Mouse (Mus musculus): Measurements from ENCODE around the gene Hk1. TPM values are rescaled to one million over a fixed set of nuclear protein-coding genes. Genes with fewer than 3 reads are reported as not detected.

Gene Hk1
- polyA plus RNA-seq, 1 experiment from 2014 or later = 67.5 TPM

DNA sequence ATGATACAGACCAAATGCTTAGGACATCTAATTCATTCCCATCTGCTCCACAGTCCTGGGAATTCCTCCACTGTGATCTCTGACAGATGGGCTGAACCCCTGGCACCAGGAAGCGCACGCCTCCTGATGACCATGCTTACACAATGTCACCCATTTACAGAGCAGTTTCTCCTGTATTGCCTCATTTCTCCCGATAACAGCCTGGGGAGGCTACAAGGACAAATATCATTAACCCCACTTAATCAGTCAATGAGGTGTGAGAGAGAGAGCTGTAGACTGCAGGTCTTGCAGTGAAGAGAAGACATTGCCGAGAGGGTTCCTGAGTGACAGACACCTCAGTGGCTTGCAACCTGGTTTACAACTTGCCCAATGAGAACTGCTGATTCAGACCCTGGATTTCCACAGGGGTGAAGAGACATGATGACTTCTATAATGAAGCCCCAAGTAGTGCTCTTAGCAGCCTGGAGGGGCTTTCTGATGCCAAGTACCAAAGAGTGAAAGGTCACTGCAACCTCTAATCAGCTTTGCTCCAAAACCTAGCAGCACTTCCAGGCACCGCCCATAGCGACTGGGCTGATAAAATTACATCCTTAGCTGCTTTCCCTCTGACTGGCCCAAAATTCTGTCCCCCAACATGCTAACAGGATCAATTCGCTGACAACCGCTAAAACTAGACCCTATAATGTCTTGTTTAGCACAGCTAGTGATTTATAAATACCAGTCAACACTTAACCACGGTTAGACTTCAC lies 35.5 kb downstream of the Hk1 start:
- Histone ChIP-seq H3K4me1 (ENCODE audit: insufficient read depth, low read length) (peaks cover 8% of the 10 kb centered on the region), H3K27ac (ENCODE audit: low read length) (no peak overlapping the region), H3K9me3 (ENCODE audit: low read length) (0 out of 2 replicates have a peak, but pooled peaks cover 4% of the 10 kb centered on the region), H3K27me3 (ENCODE audit: insufficient read depth, low read length) (no peaks in the 10 kb centered on the region), H3K4me2 (replicated peaks; ENCODE audit: low read depth, low read length) (no peak overlapping the region), H3K36me3 (ENCODE audit: insufficient read depth, low read length) (no peaks in the 10 kb centered on the region), H3K4me3 (ENCODE audit: low read length) (no peak overlapping the region), H3K9ac (replicated peaks; ENCODE audit: low read length) (no peak overlapping the region)
- WGBS = 69% methylated on average over 9 of the region's 9 CpGs
- ATAC-seq (ENCODE audit: low FRiP score, low TSS enrichment) = no peak

DNA sequence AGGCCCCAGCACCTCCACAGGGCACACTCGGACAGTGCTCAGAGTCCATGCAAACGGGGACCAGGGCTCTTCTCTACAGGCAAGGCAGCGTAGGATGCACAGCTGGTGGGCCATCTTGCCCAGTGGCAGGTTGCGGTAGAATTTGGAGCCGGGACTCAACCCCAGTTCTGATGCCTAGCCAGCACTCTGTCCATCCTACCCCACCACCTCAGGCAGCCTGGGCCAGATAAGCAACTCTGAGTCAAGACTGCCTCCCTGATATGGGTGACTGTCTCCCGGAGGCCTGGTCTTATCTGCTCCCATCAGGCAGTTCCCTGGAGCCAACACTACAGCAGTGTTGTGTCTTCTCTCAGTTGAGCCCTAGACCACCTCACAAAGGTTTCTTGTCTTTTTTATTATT lies 37.2 kb downstream of the Hk1 start:
- H3K36me3 ChIP-seq (ENCODE audit: insufficient read depth, low read length) = no peaks in the 10 kb centered on the region
- no peak for ATAC-seq (ENCODE audit: low FRiP score, low TSS enrichment)
- H3K4me3 ChIP-seq (ENCODE audit: low read length) = no peak overlapping the region
- no peak overlapping the region for H3K27ac ChIP-seq (ENCODE audit: low read length)
- peaks cover 22% of the 10 kb centered on the region for H3K4me1 ChIP-seq (ENCODE audit: insufficient read depth, low read length)
- no peaks in the 10 kb centered on the region for H3K9me3 ChIP-seq (ENCODE audit: low read length)
- 93% methylated on average over 6 of the region's 6 CpGs for WGBS
- no peak overlapping the region for H3K4me2 ChIP-seq (replicated peaks; ENCODE audit: low read depth, low read length)
- H3K27me3 ChIP-seq (ENCODE audit: insufficient read depth, low read length) = no peaks in the 10 kb centered on the region
- H3K9ac ChIP-seq (replicated peaks; ENCODE audit: low read length) = no peak overlapping the region

DNA sequence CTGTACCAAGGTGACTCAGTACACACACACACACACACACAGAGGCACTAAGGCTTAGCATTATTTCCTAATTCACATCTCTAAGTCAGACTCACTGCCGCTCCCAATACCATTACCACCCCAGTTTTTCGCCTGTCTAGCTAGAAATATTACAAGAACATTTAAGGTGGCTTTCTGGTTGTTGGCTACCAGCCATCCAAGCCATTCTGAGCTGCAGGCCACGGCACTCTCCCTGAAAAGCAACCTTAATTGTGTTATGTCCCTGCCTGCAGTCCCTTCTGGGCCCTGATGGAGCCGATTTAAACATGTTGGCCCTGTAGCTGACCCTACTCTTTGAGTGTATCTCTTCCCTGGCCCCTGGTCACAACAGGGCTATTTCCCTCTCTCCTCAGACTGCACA lies 37.8 kb downstream of the Hk1 start:
- Histone ChIP-seq H3K27me3 (ENCODE audit: insufficient read depth, low read length) (no peaks in the 10 kb centered on the region), H3K9ac (replicated peaks; ENCODE audit: low read length) (no peak overlapping the region), H3K9me3 (ENCODE audit: low read length) (no peaks in the 10 kb centered on the region), H3K4me1 (ENCODE audit: insufficient read depth, low read length) (peaks cover 27% of the 10 kb centered on the region), H3K4me2 (replicated peaks; ENCODE audit: low read depth, low read length) (no peak overlapping the region), H3K4me3 (ENCODE audit: low read length) (no peak overlapping the region), H3K36me3 (ENCODE audit: insufficient read depth, low read length) (no peaks in the 10 kb centered on the region), H3K27ac (ENCODE audit: low read length) (no peak overlapping the region)
- ATAC-seq (ENCODE audit: low FRiP score, low TSS enrichment) = no peak
- 90% methylated on average over 4 of the region's 4 CpGs for WGBS

DNA sequence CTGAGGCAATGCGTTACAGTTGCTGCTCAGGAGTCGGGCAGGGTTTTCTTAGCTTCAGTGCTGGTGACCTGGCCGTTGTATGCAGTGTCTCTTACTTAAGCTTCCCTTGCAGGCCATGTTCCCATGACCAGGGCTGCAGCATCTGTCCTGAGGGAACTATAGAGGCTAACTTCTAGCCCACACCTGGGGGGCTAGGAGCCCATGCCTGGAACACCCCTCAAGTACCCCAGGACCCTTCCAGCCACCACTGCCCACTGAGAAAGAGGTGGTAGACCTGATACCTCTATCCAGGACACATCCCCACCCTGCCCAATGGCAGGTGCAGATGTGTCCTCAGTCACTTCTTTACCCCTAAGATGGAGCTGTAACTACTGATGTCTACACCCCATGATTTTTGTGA lies 38.7 kb downstream of the Hk1 start:
- Histone ChIP-seq H3K27ac (ENCODE audit: low read length) (peak overlapping the region; percentile 85), H3K4me3 (ENCODE audit: low read length) (peak overlapping the region; percentile 63), H3K27me3 (ENCODE audit: insufficient read depth, low read length) (no peaks in the 10 kb centered on the region), H3K4me2 (replicated peaks; ENCODE audit: low read depth, low read length) (peak overlapping the region; percentile 92), H3K9ac (replicated peaks; ENCODE audit: low read length) (peak overlapping the region; percentile 64), H3K9me3 (ENCODE audit: low read length) (no peaks in the 10 kb centered on the region), H3K36me3 (ENCODE audit: insufficient read depth, low read length) (no peaks in the 10 kb centered on the region), H3K4me1 (ENCODE audit: insufficient read depth, low read length) (peaks cover 36% of the 10 kb centered on the region)
- 20% methylated on average over 3 of the region's 3 CpGs for WGBS
- 0 out of 2 replicates have a peak, but pooled peaks have one; percentile 0 for ATAC-seq (ENCODE audit: low FRiP score, low TSS enrichment)

DNA sequence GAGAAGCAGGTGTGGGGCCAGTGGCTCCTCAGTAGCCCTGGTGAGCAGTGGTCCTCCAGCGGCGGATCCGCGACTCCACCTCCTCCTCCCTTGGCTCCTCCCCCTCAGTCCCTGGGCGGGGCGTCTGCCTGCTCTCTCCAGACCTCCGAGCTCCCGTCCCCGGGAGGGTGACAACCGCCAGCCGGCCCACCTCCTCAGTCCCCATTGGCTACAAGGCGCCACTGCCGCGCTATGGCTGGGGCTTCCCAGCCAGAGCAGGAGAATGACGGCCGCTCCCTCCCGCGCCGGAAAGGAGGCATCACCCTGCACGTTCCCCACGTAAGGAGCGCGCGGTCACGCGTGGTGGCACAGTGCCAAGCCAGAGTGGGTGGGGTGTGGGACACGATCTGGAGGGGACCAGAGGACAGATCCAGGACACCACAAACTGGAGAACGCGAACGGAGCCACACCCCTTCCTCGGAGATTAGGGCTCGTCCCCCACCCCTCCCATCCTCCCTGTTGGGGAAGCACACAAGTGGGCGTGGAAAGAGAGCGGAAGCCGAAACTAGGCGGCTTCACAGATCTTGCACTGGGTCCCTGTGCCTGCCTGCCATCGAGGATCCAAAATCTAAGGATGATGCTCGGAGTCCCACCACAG lies 39.5 kb downstream of the Hk1 start:
- no peaks in the 10 kb centered on the region for H3K36me3 ChIP-seq (ENCODE audit: insufficient read depth, low read length)
- H3K27me3 ChIP-seq (ENCODE audit: insufficient read depth, low read length) = no peaks in the 10 kb centered on the region
- H3K9me3 ChIP-seq (ENCODE audit: low read length) = no peaks in the 10 kb centered on the region
- peak overlapping the region; percentile 92 for H3K4me2 ChIP-seq (replicated peaks; ENCODE audit: low read depth, low read length)
- H3K27ac ChIP-seq (ENCODE audit: low read length) = peak overlapping the region; percentile 85
- peak overlapping the region; percentile 63 for H3K4me3 ChIP-seq (ENCODE audit: low read length)
- H3K4me1 ChIP-seq (ENCODE audit: insufficient read depth, low read length) = peaks cover 39% of the 10 kb centered on the region
- WGBS = under 1% methylated on average over 38 of the region's 38 CpGs
- peak overlapping the region; percentile 64 for H3K9ac ChIP-seq (replicated peaks; ENCODE audit: low read length)
- peak; percentile 98 for ATAC-seq (ENCODE audit: low FRiP score, low TSS enrichment)

DNA sequence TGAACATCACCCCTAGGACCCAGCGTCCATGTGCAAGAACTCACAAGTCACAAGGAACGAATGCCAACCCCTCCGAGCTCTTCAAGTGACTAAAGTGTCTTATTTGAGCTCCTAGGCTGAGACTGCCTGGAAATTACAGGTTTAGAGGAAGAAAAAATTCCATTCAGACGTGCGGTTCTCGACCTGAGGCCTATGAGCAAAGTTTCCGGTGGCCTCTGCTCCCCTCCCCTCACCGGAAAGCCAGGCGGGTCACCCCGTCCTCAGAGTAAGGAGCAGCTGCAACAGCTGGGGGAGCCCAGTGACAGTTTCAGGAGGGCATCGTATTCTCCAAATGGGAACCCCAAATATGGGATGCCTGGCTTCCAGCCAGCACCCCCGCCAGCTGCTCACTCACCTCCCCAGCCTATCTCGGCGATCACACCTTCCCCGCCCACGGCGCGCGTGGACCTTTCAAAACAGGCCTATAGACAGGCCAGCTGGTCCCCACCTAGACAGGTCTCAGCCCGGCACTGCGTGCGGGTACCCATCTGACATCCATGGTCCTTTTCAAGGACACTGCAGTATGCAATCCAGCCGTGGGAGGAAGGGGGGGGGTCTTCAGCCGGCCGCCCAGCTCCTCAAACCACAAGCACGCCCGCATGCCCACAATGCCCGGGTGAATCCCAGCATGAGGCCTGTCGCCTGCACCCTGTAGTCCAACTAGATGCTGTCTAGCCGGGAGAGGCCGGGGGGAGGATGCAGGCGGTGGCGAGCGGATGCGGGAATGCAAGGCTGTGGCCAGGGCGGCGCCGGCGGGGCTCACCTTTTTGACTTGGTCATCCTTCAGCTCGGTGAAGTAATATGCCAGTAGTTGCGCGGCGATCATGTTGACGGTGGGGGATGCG lies 40.3 kb downstream of the Hk1 start:
- ATAC-seq (ENCODE audit: low FRiP score, low TSS enrichment) = peak; percentile 60
- Histone ChIP-seq H3K4me1 (ENCODE audit: insufficient read depth, low read length) (peaks cover 44% of the 10 kb centered on the region), H3K9ac (replicated peaks; ENCODE audit: low read length) (peak overlapping the region; percentile 64), H3K4me2 (replicated peaks; ENCODE audit: low read depth, low read length) (peak overlapping the region; percentile 92), H3K4me3 (ENCODE audit: low read length) (peak overlapping the region; percentile 63), H3K9me3 (ENCODE audit: low read length) (no peaks in the 10 kb centered on the region), H3K27ac (ENCODE audit: low read length) (peak overlapping the region; percentile 85), H3K36me3 (ENCODE audit: insufficient read depth, low read length) (no peaks in the 10 kb centered on the region), H3K27me3 (ENCODE audit: insufficient read depth, low read length) (no peaks in the 10 kb centered on the region)
- WGBS = 2% methylated on average over 43 of the region's 45 CpGs

DNA sequence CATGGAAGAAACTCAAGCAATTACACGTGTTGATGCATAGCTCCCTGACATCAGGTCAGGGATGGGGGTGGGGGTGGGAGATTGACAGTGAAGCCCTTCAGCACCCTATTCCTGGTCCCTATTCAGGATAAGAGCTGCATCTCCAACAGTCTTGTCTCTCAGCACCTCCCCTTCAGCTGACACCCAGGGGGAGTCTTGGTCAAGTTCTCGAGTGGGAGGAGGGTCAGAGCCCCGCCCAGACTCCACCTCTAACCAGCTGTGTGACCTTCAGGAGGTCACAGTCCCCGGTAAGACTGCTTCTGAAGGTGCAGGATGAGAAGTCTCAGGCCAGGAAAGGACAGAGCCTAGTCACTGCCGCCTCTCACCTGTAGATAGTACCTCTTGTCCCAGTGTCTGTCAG lies 41.1 kb downstream of the Hk1 start:
- Histone ChIP-seq H3K9me3 (ENCODE audit: low read length) (no peaks in the 10 kb centered on the region), H3K27me3 (ENCODE audit: insufficient read depth, low read length) (no peaks in the 10 kb centered on the region), H3K4me1 (ENCODE audit: insufficient read depth, low read length) (peaks cover 45% of the 10 kb centered on the region), H3K4me2 (replicated peaks; ENCODE audit: low read depth, low read length) (peak overlapping the region; percentile 92), H3K36me3 (ENCODE audit: insufficient read depth, low read length) (no peaks in the 10 kb centered on the region), H3K27ac (ENCODE audit: low read length) (peak overlapping the region; percentile 85), H3K4me3 (ENCODE audit: low read length) (peak overlapping the region; percentile 63), H3K9ac (replicated peaks; ENCODE audit: low read length) (peak overlapping the region; percentile 64; the same call in 1 of the 2 replicates)
- no peak for ATAC-seq (ENCODE audit: low FRiP score, low TSS enrichment)
- 22% methylated on average over 5 of the region's 5 CpGs for WGBS

DNA sequence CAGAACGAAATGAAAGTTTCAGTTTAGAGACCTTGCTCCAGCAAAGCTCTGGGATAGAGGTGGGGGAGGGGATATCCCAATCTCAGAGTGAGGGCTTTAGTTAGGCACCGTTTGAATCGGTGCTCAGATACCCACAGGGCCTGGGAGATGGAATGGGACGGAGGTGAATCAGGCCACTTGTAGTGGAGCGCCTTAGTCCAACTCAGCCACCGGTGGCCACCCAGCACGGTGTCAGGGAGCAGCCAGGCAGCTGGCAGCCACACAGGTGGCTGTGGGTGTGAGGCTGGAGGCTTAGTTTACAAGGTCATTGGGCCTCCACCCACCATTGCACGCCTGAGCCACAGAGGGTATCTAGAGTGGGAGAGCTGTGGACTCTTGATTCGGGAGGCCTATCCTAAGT lies 41.5 kb downstream of the Hk1 start:
- Histone ChIP-seq H3K36me3 (ENCODE audit: insufficient read depth, low read length) (no peaks in the 10 kb centered on the region), H3K4me2 (replicated peaks; ENCODE audit: low read depth, low read length) (peak overlapping the region; percentile 92), H3K4me3 (ENCODE audit: low read length) (peak overlapping the region; percentile 63), H3K9ac (replicated peaks; ENCODE audit: low read length) (no peak overlapping the region; the same call in 1 of the 2 replicates), H3K27ac (ENCODE audit: low read length) (peak overlapping the region; percentile 85), H3K4me1 (ENCODE audit: insufficient read depth, low read length) (peaks cover 45% of the 10 kb centered on the region), H3K27me3 (ENCODE audit: insufficient read depth, low read length) (no peaks in the 10 kb centered on the region), H3K9me3 (ENCODE audit: low read length) (no peaks in the 10 kb centered on the region)
- 25% methylated on average over 9 of the region's 9 CpGs for WGBS
- ATAC-seq (ENCODE audit: low FRiP score, low TSS enrichment) = no peak

DNA sequence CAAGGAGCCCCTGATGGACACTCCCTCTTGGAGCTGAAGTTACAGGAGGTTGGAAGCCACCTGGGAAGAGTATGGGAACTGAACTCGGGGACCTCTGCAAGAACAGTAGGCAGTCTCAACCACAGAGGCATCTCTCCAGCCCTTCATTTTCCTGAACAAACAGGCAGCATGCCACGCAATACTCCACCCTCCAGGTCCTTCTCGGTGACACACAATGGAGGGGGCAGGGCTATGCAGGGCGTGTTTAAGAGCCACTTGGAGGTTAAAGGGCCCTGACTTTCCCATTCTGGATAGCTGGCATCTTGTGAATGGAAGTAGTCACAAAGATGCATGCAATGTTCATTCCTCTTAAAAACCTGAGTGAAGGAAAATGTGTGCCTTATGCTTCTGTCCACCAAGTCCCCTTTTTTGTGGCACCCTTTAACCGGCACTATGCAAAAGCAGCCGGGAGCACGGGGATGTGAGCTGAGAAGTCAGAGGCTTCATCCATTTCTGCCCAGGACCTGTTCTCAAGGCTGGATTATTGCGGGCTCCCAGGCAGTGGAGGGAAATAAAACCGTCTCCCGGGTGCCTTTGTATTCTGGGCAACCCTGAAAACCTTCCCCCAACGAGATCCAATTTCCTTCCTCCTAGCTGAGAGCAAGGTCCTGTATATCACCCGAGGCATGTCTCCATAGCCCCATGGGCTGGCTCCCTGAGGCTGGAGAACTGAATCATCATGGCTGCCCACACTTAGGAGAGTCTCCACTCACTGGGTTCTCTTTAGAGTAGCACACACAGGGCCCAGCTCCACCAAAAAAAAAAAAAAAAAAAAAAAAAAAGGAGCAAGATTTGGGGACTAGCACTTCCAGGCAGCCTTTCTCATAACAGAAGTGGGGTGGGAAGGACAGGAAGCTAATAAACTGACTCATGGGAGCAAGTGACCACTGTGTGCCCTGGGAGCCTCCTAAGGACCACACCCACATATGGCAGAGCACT lies 42.8 kb downstream of the Hk1 start:
- no peak for ATAC-seq (ENCODE audit: low FRiP score, low TSS enrichment)
- H3K27ac ChIP-seq (ENCODE audit: low read length) = peak overlapping the region; percentile 54
- peaks cover 53% of the 10 kb centered on the region for H3K4me1 ChIP-seq (ENCODE audit: insufficient read depth, low read length)
- H3K36me3 ChIP-seq (ENCODE audit: insufficient read depth, low read length) = no peaks in the 10 kb centered on the region
- no peaks in the 10 kb centered on the region for H3K27me3 ChIP-seq (ENCODE audit: insufficient read depth, low read length)
- H3K9me3 ChIP-seq (ENCODE audit: low read length) = no peaks in the 10 kb centered on the region
- WGBS = 18% methylated on average over 12 of the region's 12 CpGs
- 0 out of 2 replicates have a peak overlapping the region, but pooled peaks have one; percentile 0 for H3K9ac ChIP-seq (replicated peaks; ENCODE audit: low read length)
- H3K4me3 ChIP-seq (ENCODE audit: low read length) = no peak overlapping the region
- no peak overlapping the region for H3K4me2 ChIP-seq (replicated peaks; ENCODE audit: low read depth, low read length)
